Mouse (Mus musculus): ENCODE data around the gene Brpf3. TPM values are rescaled to one million over a fixed set of nuclear protein-coding genes. Genes with fewer than 3 reads are reported as not detected.
"Not testable (repeated sequence)": the region's sequence is repeated elsewhere in the genome, so short reads cannot be mapped to it uniquely, and the experiment has no call there.

Brpf3 gene
- polyA plus RNA-seq, 1 experiment from 2014 or later, result 5.2 TPM

DNA sequence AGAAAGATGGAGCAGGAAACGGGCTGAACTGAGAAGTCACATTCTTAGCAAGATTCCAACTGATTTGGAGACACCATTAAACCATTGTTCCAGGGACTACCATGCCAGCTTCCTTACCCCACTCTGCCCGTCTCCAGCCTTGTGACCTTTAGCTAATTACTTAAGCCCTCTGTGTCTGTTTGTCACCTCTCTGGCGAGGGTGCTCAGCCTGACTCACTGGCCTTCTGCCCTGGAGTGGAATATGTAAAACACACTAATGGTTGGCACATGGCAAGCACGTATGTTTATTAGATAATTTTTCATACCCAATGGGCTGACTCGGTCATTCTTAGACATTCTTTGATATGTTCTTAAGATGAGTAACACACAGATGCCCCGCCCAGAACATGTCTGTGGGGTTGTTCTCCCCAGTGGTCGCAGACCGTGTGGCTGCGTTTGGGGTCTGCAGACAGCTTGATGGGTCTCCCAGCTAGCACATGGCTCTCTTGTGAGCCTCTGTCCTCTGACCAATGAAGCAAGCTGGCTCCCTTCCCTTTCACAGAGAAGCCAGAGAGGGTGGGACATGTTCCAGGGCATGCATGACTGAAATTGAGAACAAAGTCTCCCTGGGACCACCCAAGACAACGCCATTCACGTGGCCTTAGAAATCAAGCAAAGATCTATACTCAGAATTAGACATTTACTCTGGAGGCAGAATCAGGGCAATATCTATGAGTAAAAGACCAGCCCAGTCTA lies 33.9 kb upstream of the Brpf3 start:
- TF ChIP-seq CTCF (IDR thresholded peaks at IDR 0.05; ENCODE audit: low read depth) (no peak), EP300 (optimal IDR thresholded peaks at IDR 0.05) (no peak)
- Histone ChIP-seq H3K36me3 (ENCODE audit: control insufficient read depth, insufficient read depth, low read length) (no peaks in the 10 kb centered on the region), H3K4me1 (replicated peaks; ENCODE audit: control insufficient read depth, insufficient read depth) (peaks cover 2% of the 10 kb centered on the region), H3K4me2 (replicated peaks; ENCODE audit: low read depth) (no peak overlapping the region), H3K27me3 (ENCODE audit: control insufficient read depth, insufficient read depth, low read length) (no peaks in the 10 kb centered on the region), H3K4me3 (ENCODE audit: low read depth, low read length) (no peak overlapping the region), H3K9me3 (ENCODE audit: control insufficient read depth, low read length) (no peaks in the 10 kb centered on the region), H3K27ac (replicated peaks) (no peak overlapping the region), H3K9ac (ENCODE audit: low read length) (no peak overlapping the region)
- no peak for DNase-seq (ENCODE audit: low spot score)
- no peak for ATAC-seq (ENCODE audit: low FRiP score, low TSS enrichment)
- WGBS, result 62% methylated on average over 11 of the region's 11 CpGs

DNA sequence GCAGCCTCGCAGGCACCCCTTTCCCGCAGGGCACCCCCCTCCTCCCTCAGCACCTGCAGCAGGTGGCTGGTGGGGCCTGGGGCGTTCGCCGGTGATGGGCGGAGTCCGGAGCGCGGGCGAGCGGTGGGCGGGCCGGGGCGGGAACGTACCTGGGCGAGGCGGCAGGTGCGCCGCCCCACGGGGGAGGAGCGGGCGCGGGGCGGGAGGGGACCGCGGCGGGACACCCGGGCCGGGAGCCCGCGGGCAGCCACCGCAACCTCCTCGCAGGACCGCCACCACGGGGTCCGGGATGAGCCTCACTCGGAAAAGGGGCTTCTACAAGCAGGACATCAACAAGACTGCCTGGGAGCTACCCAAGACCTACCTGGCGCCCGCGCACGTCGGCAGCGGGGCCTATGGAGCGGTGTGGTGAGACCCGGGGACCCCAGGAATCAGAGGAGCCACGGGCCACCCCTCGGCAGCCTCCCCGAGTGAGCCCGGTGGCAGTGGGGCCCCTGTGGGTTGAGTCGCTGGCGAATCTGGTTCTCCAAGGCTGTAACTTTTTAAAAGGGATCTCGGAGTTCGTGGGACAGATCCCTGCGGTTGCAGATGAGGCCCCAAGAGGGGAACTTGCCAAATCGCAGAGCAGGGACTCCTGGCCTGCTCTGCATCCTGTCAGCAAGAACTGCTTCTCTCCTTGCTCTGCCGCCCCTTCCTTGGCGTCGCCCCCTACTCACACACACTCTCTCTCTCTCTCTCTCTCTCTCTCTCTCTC lies 31.6 kb upstream of the Brpf3 start, which contains the start of gene Mapk13:
Gene Mapk13, plus strand, starts transcription at position 177 of the 754 bp plus-strand sequence.
- DNase-seq (ENCODE audit: low spot score) (peak; percentile 90), ATAC-seq (ENCODE audit: low FRiP score, low TSS enrichment) (peak; percentile 66)
- H3K4me2 ChIP-seq (replicated peaks; ENCODE audit: low read depth), result peak within 1 kb of the TSS; percentile 83
- TF ChIP-seq EP300 (optimal IDR thresholded peaks at IDR 0.05) (no peak), CTCF (IDR thresholded peaks at IDR 0.05; ENCODE audit: low read depth) (no peak)
- H3K4me3 ChIP-seq (ENCODE audit: low read depth, low read length), result peak within 1 kb of the TSS; percentile 64
- 3% methylated on average over 49 of the region's 58 CpGs for WGBS
- peaks cover 2% of the 10 kb centered on the region for H3K4me1 ChIP-seq (replicated peaks; ENCODE audit: control insufficient read depth, insufficient read depth)
- no peaks in the 10 kb centered on the region for H3K27me3 ChIP-seq (ENCODE audit: control insufficient read depth, insufficient read depth, low read length)
- H3K9ac ChIP-seq (ENCODE audit: low read length), result peak within 1 kb of the TSS; percentile 83
- H3K27ac ChIP-seq (replicated peaks), result peak within 1 kb of the TSS; percentile 86
- H3K9me3 ChIP-seq (ENCODE audit: control insufficient read depth, low read length), result no peaks in the 10 kb centered on the region
- H3K36me3 ChIP-seq (ENCODE audit: control insufficient read depth, insufficient read depth, low read length), result no peaks in the 10 kb centered on the region

DNA sequence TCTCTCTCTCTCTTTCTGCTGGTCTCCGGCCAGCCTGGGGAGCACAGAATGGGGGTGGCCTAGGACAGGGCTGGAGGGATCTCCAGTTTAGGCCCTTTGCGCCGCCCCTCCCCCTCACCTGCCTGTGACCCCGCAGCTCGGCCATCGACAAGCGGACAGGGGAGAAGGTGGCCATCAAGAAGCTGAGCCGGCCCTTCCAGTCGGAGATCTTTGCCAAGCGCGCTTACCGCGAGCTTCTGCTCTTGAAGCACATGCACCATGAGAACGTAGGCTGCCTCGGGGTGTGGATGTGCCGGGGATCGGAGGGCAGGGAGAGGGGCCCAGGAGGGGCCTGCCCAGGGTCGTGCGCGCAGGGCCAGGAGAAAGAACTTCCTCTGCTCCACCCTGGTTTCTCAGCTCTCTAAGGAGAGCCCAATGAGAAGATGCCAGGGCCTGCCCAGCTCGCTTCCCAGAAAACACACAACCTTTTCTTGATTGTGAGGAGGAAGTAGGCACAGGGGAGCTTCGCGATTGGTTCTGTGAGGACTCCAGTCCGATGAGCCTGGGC lies 30.9 kb upstream of the Brpf3 start:
- H3K27me3 ChIP-seq (ENCODE audit: control insufficient read depth, insufficient read depth, low read length), result no peaks in the 10 kb centered on the region
- ATAC-seq (ENCODE audit: low FRiP score, low TSS enrichment) (peak; percentile 69), DNase-seq (ENCODE audit: low spot score) (peak; percentile 72)
- peak overlapping the region; percentile 86 for H3K27ac ChIP-seq (replicated peaks)
- TF ChIP-seq EP300 (optimal IDR thresholded peaks at IDR 0.05) (no peak), CTCF (IDR thresholded peaks at IDR 0.05; ENCODE audit: low read depth) (no peak)
- 2% methylated on average over 24 of the region's 24 CpGs for WGBS
- peak overlapping the region; percentile 83 for H3K4me2 ChIP-seq (replicated peaks; ENCODE audit: low read depth)
- H3K4me3 ChIP-seq (ENCODE audit: low read depth, low read length), result peak overlapping the region; percentile 64
- H3K9me3 ChIP-seq (ENCODE audit: control insufficient read depth, low read length), result no peaks in the 10 kb centered on the region
- H3K36me3 ChIP-seq (ENCODE audit: control insufficient read depth, insufficient read depth, low read length), result no peaks in the 10 kb centered on the region
- H3K9ac ChIP-seq (ENCODE audit: low read length), result peak overlapping the region; percentile 83
- peaks cover 2% of the 10 kb centered on the region for H3K4me1 ChIP-seq (replicated peaks; ENCODE audit: control insufficient read depth, insufficient read depth)

DNA sequence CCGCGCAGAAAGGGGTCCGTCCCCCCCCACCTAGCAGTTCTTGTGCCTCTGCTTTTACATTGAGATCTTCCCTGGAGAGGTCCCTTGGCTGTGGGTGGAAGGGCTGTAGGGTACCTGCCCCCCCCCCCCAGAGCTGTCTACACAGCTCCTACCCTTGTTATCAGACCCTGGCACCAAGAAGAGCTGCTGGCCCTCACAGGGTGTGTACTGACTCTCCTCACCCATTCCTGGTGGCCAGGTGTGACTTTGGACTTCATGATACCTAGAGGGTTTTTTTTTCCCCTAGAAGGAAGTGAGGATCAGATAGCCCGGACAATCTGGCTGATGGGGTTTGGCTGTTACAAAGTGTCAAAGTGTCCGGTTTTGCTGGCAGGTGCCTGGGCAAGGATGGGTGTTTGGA lies 29.6 kb upstream of the Brpf3 start:
- Histone ChIP-seq H3K4me2 (replicated peaks; ENCODE audit: low read depth) (no peak overlapping the region), H3K36me3 (ENCODE audit: control insufficient read depth, insufficient read depth, low read length) (no peaks in the 10 kb centered on the region), H3K9me3 (ENCODE audit: control insufficient read depth, low read length) (no peaks in the 10 kb centered on the region), H3K4me1 (replicated peaks; ENCODE audit: control insufficient read depth, insufficient read depth) (peaks cover 2% of the 10 kb centered on the region), H3K9ac (ENCODE audit: low read length) (no peak overlapping the region), H3K27ac (replicated peaks) (no peak overlapping the region), H3K27me3 (ENCODE audit: control insufficient read depth, insufficient read depth, low read length) (no peaks in the 10 kb centered on the region), H3K4me3 (ENCODE audit: low read depth, low read length) (no peak overlapping the region)
- ATAC-seq (ENCODE audit: low FRiP score, low TSS enrichment), result no peak
- 86% methylated on average over 5 of the region's 5 CpGs for WGBS
- DNase-seq (ENCODE audit: low spot score), result no peak
- TF ChIP-seq CTCF (IDR thresholded peaks at IDR 0.05; ENCODE audit: low read depth) (no peak), EP300 (optimal IDR thresholded peaks at IDR 0.05) (no peak)

DNA sequence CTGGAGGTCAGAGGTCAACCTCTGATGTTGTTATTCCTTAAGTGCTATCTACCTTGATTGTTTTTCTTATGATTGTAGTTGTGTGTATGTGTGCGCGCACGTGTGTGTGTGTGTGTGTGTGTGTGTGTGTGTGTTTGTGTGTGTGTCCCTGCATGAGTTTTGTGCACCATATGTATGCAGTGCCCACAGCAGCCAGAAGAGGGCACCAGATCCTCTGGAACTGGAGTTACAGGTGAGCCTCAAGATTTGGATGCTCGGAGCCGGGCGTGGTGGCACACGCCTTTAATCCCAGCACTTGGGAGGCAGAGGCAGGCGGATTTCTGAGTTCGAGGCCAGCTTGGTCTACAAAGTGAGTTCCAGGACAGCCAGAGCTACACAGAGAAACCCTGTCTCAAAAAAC lies 26.6 kb upstream of the Brpf3 start:
- DNase-seq (ENCODE audit: low spot score); ATAC-seq (ENCODE audit: low FRiP score, low TSS enrichment); H3K4me3 ChIP-seq (ENCODE audit: low read depth, low read length); H3K4me2 ChIP-seq (replicated peaks; ENCODE audit: low read depth); H3K27ac ChIP-seq (replicated peaks); H3K9ac ChIP-seq (ENCODE audit: low read length); H3K27me3 ChIP-seq (ENCODE audit: control insufficient read depth, insufficient read depth, low read length); H3K36me3 ChIP-seq (ENCODE audit: control insufficient read depth, insufficient read depth, low read length); H3K9me3 ChIP-seq (ENCODE audit: control insufficient read depth, low read length); H3K4me1 ChIP-seq (replicated peaks; ENCODE audit: control insufficient read depth, insufficient read depth): not testable (repeated sequence)
- peak; percentile 54 for TF ChIP-seq CTCF (IDR thresholded peaks at IDR 0.05; ENCODE audit: low read depth)
- WGBS, result 94% methylated on average over 7 of the region's 9 CpGs
